Mouse (Mus musculus) liver, postnatal 0 days (tissue): Measurements from ENCODE around the gene Pard3b.

Experiments used
- CTCF ChIP-seq: sonication (generic); IDR thresholded peaks from 2 replicates; pipeline ENCODE4 v1.5.1; 2016; ENCODE audit warnings: antibody characterized with exemption, low read depth
- EP300 ChIP-seq: IDR thresholded peaks from 2 replicates; pipeline ENCODE4 v1.6.1; 2016; ENCODE audit warnings: antibody characterized with exemption, low read depth, mild to moderate bottlenecking

DNA sequence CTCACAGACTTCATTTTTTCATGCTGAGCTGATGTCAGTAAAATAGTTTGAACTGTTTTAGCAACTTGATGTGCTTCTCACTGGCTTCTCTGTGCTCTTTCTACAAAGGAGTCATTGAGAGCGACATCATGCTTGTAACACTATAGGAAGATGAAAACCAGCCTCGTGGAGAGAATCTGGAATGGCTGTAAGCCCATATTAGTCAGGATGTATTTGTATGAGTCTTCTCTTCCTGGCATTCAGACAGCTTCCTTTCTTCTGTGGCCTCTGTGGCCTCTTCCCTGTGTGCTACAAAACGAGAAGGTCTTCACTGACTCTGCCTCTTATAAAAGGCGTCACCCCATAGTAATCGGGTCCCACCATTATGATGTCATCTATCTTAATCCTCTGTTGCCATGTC is 212.6 kb downstream of the Pard3b start:
- TF ChIP-seq CTCF (no peak), EP300 (no peak)
